Mouse (Mus musculus) embryo, embryonic 11 days (tissue): ENCODE results near the gene Plekhn1.

Experiments used
- DNase-seq: peaks from one replicate; pipeline ENCODE4 v3.0.0-alpha.2; 2015

Plekhn1 gene

DNA sequence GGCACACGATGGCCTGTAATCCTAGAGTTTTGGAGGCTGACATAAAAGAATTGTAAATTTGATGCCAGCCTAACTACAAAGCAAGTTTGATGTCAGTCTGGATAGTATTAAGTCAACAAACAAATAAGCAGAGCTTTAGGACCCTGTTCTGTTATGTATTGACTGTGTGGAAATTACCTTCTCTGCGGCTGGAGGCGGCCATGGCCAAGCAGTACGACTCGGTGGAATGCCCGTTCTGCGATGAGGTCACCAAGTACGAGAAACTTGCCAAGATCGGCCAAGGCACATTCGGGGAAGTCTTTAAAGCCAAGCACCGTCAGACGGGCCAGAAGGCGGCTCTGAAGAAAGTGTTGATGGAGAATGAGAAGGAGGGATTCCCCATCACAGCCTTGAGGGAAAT, 21.5 kb downstream of the Plekhn1 start:
- DNase-seq = no peak

DNA sequence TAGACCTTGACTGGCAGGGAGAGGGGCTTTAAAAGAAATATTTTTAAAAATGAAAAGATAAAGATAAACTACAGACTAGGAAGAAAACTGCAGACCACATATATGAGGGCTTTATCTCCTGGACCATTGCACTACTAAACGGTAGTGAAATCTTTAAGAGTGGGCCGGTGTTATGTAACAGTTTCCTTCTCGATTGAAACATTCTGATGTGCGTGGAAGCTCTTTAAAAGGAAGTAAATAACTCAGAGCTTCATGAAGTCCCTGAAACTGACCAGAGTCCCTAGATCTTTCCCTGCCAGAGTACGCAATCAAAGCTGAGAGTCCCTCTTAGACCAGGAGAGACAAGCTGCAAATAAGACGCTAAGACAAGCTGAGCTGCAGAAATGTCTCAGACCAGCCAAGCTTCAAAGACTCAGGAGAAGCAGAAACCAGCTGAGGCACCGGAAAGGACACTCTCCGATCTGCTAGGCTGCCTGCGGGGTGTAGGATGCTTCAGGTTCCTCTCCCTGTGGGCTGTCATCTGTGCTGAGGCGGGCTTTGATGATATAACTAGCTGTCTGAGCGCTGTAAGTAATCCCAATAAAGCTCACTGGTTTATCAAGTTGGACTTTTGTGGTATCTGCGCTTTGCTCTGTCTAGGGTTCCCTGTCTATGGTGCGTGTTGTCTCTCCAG, 24.6 kb downstream of the Plekhn1 start:
- DNase-seq = no peak

DNA sequence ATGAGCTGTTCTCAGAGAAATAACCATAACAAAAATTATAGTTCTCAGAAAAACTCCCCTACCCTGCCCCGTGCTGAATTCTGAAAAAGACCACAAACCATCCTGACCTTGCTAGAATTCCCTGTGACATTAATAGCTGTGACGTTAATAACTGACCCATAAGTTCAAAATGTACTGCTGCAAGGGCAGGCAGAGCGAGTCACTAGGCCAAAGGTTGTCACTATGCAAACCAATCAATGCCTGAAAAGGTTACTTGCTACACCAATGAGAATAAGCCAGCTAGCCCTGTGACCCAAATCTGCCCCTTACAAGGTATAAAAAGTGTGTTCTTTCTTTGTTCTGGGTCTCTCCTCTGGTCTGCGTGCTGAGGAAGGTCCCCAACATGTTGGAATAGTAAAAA, 25.8 kb downstream of the Plekhn1 start:
- DNase-seq = no peak

DNA sequence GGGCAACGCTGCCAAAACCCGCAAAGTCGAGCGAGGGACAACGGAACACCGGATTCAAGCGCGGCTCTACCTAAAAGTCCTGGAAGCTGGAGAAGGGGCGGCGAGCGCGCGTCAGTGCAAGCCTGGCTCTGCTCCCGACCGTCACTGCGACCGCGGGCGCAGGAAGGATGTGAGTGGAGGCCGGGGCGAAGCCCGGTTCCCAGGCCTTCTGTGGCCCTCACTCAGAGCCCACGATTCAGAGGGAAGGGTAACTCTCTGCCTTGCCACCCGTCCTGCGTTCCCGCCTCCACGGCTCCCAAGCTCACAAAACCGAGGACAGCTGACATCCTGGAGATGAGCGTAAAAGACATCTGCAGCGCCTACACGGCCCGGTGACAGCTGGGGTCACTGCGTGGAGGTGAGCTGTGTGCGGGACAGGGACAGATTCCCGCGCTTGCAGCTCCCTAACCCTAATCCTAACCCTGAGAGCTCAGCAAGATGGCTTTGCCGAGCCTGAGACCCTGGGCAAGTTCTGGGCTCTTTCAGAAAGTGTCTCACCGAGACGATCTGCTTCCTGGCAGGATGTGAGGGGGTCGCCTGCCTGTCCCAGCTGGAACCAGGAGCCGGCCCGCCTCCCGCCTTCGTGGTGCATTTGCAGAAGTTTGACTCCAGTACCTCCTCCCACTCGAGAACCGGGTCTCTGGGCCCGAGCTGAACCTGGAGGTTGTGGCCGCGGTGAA, 31.1 kb downstream of the Plekhn1 start:
- DNase-seq = peak; percentile 45

DNA sequence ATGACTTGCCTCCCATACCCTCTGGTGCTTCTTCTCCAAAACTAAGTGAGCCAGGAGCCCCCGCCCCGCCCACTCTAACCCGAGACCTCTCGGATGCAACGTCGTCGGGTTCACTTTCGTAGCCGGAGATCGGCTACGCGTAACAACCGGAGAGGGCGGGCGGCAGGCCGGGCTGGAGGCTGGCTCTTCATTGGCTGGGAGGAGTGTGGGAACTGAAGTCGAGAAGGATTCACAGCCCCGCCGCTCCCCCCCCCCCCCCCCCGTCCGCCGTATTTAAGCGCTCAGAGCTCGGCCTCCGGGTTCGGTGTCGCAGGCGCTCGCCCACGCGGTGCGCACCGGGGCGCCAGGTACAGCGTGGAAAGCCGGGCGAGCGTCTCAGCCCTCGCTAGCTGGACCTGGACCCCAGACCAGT, 31.6 kb downstream of the Plekhn1 start, which contains the start of gene AW011738:
AW011738 (plus strand) TSS at position 304 of the 412 bp plus-strand sequence.
- DNase-seq = peak; percentile 88

DNA sequence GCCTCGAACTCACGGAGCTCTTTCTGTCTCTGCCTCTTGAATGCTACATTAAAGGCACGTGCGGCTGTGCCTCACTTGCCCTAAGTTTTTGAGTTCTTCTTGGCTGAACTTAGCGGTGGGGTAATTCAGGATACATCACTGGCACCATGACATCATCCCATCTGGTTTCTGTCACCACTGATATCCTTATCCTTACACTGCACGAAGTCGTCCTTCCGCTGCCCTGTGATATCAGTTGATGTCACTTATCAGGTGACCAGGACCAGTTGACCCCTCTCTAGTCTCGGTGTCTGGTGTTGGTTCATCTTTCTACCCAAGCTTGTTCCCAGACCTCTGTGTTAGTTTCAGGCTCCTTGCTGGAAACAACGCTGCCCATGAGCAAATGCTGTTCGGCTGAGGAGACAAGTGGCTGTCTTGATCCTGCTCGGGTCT, 32.2 kb downstream of the Plekhn1 start:
- peak; percentile 28 for DNase-seq

DNA sequence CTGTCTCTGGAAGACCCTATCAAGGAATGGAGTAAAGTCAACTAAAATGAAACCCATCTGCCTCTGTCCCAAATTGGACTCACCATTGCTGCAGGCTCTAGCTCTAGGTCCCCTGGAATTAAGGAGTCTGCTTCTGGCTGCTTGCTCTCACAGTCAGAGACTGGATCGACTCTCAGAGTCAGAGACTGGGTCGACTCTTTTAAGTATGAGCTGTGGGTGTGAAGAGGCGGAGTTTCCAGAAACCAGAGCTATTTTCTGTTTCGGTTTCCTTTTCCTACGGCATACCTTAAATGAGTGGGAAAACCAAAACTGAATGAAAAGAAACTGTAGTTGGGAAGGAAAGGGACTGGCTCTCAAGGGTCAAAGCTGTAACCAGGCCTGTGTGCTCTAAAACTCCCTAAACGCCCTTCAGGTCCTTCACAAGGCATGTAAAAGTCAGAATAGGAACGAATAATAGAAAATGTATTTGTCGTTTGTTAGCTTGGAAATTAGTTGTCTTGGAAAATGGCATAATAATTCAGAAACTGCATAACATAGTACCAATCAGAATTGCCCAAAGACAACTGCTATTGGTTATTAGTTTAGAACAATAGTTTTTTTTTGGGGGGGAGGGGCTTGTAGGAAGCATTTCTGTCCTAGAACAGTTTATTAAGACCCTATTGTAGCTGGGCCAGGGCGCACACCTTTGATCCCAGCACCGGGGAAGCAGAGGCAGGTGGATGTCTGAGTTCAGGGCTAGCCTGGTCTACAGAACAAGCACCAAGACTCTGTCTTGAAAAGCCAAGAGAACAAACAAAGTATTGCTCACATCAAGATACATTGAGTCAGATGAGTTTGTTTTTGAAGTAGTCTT, 33.8 kb downstream of the Plekhn1 start, which contains the start of gene Isg15:
Isg15 (minus strand) TSS at position 196 of the 853 bp plus-strand sequence.
- DNase-seq = no peak

DNA sequence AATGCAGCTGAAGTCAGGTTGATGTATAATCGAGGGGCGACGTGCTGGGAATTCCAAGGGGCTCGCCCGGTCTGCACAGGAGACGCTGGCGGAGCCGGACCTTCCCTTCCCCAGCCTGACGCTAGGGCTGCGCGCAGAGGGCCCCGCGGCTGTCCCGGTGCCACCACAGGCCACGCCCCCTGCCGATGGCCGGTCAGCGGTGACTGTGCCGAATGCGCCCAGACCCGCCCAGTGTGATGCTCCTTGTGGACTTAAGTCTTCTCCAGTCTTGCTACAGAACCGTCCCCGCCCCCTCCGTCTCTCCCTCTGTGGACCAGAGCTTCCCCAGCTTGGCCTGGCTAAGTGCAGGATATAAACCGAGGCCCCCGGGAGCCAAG, 36.8 kb downstream of the Plekhn1 start:
- DNase-seq = peak; percentile 96

DNA sequence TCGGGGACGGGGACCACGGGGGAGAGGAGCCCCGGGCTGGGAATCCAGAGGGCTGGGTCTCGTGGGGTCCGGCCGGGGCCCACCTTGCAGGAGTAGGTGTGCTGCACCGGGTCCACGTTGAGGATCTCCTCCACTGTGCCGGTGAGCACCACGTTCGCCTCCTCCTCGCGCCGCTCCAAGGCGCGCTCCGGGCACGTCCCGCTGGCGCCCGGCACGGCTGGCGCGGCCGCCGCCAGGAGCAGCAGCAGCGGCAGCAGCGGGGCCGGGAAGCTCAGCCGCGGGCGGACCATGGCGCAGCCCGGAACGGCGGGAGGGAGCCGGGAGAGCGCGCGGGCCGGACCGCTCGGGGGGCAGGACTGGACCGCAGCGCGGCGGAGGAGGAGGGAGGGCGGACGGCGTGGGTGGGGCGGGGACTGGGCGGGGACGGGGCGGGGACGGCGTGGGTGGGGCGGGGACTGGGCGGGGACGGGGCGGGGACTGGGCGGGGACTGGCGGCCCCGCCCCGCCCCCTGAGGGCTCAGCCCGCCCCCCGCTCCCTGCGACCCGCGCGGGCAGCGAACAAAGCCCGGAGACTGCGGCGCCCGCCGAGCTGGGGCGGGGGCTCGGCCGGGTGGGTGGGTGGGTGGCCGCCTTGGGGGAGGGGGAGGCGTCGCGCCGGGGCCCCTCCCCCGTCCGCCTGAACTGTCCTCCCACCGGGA, 37.4 kb downstream of the Plekhn1 start, which contains the start of gene Agrn:
Agrn (minus strand) TSS at position 358 of the 698 bp plus-strand sequence.
- DNase-seq = no peak

DNA sequence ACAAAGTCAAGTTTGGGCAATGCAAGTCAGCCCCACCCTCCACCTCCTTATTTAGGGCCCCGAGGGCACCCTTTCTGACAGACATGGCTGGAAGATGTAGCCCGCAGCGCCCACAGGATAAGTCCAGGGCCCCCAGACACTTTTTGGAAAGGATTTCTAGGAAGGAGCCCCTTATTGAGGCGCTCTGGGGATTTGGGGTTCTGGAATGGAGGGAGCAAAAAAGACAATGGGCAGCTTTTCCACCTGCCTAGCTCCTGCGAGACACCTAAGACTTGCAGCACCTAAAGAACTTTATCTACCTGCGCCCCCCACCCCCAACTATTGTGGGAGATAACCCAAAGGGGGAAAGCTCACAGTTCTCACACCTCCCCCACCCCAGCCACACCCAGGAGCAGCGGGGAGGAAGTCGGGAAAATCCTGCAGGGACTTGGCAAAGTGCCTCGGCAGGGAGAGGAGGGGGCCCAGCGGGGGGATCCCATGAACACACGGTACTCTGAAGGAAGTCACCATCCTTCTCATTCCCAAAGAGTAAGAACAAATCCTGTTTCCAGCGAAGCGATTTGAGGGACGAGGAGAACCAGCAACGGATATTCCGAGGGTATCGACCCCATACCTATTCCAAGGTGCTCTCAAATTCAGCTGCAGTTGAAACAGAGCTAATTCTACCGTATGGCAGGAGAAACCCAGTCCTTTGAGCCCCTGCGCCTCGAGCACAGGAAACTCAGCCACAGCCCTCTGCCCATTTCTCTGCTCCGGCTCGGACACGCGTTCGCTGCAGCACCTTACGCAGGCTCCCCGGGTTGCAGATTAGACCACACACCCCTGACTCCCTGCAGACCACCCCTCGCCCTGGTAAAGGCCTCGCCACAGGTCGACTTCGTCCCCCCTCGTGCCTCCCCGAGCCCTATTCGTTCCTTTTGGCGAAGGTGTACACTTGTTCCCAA, 38.5 kb downstream of the Plekhn1 start:
- peak; percentile 61 for DNase-seq

DNA sequence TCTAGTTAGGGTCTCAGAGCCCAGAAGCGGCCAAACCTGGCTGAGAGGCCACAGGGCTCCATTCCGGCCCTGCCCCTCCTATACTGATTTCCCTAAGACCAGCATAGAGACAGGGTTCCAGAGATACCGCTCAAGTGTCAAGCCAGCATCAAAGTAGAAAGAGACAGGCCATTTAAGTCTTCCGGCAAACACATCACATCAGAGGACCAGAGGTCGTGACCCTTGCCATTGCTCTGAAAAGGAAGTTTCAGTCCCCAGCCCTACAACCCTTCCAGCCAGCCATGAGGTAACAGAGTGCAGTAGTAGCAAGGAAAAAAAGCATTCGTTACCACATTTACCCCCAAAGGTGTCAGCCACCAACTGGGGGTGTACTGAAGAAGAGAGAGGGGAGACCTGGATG, 40.3 kb downstream of the Plekhn1 start:
- DNase-seq = peak; percentile 25

DNA sequence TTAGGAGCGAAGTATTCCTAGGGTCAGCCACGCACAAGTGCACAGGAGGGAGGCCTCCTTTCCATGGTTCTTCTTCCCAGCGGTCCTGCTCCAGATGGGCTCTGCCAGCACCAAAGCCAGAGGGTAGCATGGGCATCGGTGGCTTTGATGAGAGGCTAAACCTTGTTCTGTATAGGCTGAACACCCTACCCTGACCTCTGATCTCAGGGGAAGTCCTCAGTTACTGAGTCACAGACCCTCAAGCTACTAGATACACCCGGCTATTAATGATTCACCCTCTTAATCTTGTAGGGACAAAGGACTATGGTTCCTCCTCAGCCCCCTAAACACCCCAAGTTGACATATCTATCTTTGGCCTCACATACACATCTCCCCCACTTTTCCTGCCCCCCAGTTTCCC, 40.8 kb downstream of the Plekhn1 start:
- DNase-seq = no peak

DNA sequence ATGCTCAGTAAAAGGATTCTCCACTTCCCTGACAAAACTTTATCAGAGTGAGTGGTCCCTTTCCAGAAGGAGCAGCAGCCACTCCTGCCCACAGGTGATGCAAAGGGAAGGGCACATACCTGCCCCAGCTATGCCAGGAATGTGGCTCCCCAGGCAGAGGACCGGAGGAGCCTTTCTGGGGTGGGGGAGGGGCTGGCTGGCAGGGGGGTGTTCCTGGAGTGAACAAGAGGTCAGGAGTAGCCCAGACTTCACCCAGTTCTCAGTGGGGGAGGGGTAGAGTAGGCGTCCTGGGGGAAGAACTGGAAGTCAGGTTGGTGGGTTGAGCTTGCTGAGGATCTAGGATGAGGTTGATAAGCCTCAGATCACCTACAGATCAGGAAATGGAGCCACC, 41.5 kb downstream of the Plekhn1 start:
- peak; percentile 36 for DNase-seq

DNA sequence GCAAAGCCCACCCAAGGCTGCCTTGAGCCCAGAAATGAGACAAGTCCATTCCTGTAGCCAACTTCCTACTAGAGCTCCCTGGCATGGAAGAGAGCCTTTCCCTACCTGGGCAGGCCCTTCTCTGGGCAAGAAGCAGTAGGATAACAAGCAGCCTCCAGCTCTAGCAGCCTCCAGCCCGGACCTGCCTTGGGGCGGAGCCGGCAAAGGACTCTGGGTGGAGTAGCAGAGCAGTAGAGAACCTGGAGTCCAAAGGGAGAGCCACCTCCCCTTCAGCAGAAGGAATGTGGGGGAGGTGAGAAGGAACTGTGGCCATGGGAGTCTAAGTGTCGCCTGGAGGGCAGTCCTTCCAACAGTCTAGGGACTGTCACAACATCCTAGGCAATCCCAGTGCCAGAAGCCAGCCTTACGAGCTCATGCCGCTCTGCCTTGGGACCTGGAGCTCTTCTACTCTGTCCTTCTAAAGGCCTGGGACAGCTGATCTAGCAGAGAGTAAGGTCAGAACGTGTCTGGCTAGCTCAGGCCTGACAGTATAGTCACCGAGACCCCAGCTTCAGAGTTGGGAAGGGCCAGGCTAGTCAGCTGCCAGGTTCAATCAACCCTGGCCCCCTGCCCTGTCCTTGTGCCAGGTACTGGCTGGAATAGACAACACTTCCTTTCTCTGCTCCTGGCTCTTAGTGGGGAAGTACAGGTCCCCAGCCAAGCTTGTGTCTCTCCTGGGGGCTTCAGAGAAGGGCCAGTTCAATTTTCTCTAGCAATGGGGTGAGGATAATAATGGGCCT, 42.0 kb downstream of the Plekhn1 start:
- DNase-seq = no peak

DNA sequence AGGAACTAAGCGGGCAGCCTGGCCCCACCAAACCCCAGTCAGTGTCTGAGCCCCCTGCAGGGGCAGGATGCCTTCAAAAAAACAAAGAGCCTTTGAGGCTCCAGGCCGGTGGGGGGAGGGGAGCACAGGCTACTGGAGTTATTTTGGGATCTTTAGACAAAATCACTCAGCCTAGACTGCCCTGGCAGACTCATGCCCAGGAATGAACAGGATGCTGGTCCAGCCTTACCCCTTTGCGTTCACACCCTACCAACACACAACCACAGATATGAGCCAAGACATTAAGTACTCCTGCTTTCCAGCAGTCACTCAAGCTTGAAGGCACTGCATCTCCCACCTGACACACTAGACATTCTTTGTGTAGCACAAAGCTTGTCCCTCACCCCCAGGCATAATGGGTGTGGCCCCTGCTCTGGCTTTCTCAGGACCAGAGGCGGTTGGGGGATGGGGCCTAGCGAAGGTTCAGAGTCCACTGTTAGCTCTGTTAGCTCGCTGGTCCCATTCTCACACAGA, 45.8 kb downstream of the Plekhn1 start:
- peak; percentile 82 for DNase-seq

DNA sequence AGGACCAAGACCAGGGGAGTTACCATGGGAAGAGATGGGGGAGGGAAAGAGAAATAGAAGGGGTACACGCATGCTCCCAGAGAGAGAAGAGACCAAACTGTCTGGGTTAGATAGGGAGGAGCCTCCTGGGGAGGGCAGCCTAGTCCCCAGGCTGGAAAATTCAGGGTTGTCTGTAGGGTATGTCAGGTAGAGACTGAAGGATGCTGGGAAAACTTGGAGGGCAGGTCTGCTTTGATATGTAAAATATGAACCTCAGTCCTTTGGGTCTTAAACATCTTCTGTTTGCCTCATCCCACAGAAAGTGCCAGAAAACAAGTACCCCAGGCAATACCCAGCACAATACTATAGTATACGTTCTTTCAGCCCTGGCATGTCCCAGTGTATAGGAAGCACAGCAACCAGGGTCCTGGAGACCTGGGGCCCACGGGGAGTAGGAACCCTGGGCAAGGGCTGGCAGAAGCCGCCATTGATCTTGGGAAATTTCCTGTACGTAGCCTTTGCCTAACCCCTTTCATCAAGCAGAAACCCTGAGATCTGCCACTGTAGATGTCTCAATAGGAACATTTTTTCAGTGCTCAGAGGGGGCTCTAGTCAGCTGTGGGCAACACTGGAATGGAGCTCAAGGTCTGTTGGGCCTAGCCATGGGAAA, 46.4 kb downstream of the Plekhn1 start:
- no peak for DNase-seq

DNA sequence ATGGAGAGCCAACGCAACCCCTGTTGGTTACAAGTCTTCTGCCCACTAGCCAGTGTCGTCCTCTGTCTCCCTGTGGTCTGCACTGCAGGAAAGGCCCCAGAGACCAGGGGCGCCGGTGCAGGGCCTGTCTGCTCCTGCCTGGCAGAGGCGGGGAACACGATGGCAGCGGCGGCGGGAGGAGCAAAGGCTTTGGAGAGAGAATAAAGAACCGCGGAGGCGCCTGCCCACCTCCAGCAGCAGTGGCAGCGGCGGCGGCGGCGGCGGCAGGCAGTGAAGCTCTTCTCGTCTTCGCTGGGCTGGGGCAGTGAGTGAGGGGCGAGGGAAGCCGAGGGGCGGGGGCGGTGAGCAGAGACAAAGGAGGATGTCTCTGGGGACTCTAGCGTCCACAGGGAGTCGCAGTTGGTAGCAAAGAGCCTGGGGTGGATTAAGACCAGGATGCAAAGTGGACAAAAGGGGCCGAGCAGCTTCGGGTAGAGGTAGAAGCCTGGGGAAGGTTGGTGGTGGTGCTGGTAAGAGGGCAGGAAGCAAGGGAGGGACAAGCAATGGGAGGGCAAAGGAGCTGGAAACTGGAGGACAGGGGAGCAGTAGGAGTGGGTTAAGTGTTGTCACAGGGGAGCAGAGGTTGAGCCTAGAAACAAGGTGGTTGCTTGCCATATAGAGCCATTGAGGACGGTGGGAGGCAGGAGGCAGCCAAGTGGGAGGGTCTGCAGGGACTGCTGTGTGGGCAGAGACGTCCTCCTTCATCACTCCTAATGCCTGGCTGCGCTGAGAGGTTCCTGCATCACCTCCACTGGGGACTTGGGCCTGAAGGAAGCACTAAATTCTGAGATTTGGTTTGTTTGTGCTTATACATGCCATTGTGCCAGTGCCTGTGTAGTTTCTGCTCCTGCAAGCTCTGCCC, 48.5 kb downstream of the Plekhn1 start:
- peak; percentile 78 for DNase-seq

DNA sequence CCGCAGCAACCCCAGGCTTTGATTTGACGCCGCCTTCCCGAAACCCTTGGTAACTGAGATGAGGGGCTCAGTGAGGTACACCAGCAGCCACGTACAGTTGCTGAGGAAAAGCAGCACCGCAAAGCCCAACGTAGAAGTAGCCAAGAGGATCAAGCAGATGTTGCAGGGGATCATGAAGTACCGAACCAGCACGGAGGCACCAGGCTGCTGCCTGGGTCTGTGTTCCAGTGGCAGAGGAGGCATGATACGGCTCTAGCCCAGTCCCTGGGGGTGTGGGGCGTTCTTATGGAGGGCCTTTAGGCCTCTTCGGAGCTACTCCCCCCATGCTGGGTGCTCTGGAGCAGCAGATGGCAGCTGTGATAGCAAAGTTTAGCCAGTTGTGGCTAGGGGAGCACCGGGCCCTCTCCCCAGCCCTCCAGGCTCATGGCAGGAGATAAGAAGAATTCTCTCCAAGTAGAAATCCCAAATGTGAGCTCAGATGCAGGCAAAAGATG, 49.2 kb downstream of the Plekhn1 start:
- DNase-seq = no peak
